Mouse (Mus musculus): ENCODE data around the gene Trank1. TPM values are rescaled to one million over a fixed set of nuclear protein-coding genes. Genes with fewer than 3 reads are reported as not detected.

The Trank1 gene
- total and polyA plus RNA-seq, 3 experiments: 0.04 TPM; not detected in 2

DNA sequence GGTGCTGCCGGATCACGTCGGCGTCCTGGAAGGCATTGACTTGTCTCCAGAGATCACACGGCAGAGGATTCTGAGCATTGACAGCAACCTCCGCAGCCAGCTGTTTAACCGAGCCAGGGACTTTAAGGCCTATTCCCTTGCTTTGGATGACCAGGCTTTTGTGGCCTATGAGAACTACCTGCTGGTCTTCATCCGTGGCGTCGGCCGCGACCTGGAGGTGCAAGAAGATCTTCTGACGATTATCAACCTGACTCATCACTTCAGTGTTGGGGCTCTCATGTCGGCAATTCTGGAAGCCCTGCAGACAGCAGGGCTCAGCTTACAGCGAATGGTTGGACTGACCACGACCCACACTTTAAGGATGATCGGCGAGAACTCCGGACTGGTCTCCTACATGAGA lies 39.2 kb upstream of the Trank1 start:
- WGBS: 3% methylated on average over 19 of the region's 19 CpGs
- H3K36me3 ChIP-seq (ENCODE audit: control insufficient read depth, insufficient read depth, low read length): peaks cover 41% of the 10 kb centered on the region
- peak overlapping the region; percentile 94 for H3K27ac ChIP-seq
- TF ChIP-seq CTCF (IDR thresholded peaks at IDR 0.05): no peak
- TF ChIP-seq EP300 (IDR thresholded peaks at IDR 0.05; ENCODE audit: insufficient read depth, low read depth, low read length): no peak
- no peak for TF ChIP-seq POLR2A (IDR thresholded peaks at IDR 0.05; ENCODE audit: insufficient read depth, low read depth, low read length)
- peak overlapping the region; percentile 94 for H3K9ac ChIP-seq (ENCODE audit: low read depth, low read length)
- H3K4me3 ChIP-seq: peak overlapping the region; percentile 73
- intact Hi-C loops (cut with DNase I): loop anchor here (10.0 kb wide), 1 partner anchor 868 kb away; the partner anchor contains the start of gene Ptpn23
- no peaks in the 10 kb centered on the region for H3K27me3 ChIP-seq (ENCODE audit: control insufficient read depth, insufficient read depth, low read length)
- peaks cover 15% of the 10 kb centered on the region for H3K4me1 ChIP-seq (ENCODE audit: control insufficient read depth, insufficient read depth, low read length)
- H3K79me2 ChIP-seq (replicated peaks; ENCODE audit: control insufficient read depth, insufficient read depth, low read length): peaks cover 5% of the 10 kb centered on the region
- no peak for DNase-seq

DNA sequence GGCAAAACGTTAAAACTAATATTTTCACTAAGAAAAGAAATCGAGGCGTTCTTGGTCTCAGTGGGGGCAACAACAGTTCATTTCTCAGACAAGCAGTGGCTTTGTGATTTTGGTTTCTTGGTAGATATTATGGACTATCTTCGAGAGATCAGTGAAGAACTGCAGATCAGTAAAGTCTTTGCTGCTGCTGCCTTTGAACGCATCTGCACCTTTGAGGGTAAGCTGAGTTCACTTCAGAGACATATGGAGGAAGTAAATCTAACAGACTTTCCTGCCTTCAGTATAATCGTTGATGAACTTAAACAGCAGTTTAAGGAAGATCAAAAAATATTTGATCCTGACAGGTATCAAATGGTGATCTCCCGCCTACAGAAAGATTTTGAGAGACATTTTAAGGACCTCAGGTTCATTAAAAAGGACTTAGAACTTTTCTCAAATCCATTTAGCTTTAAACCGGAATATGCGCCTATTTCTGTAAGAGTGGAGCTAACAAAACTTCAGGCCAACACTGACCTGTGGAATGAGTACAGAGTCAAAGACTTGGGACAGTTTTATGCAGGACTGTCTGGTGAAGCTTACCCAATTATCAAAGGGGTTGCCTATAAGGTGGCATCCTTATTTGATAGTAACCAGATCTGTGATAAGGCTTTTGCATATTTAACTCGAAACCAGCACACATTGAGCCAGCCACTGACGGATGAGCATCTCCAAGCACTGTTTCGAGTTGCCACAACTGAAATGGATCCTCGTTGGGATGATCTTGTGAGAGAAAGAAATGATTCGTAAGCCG lies 38.3 kb upstream of the Trank1 start:
- DNase-seq: no peak
- 46% methylated on average over 15 of the region's 15 CpGs for WGBS
- no peaks in the 10 kb centered on the region for H3K27me3 ChIP-seq (ENCODE audit: control insufficient read depth, insufficient read depth, low read length)
- peak overlapping the region; percentile 73 for H3K4me3 ChIP-seq
- TF ChIP-seq CTCF (IDR thresholded peaks at IDR 0.05) (no peak), POLR2A (IDR thresholded peaks at IDR 0.05; ENCODE audit: insufficient read depth, low read depth, low read length) (no peak), EP300 (IDR thresholded peaks at IDR 0.05; ENCODE audit: insufficient read depth, low read depth, low read length) (no peak)
- H3K4me1 ChIP-seq (ENCODE audit: control insufficient read depth, insufficient read depth, low read length): peaks cover 15% of the 10 kb centered on the region
- intact Hi-C loops (cut with DNase I): loop anchor here (10.0 kb wide), 1 partner anchor 868 kb away; the partner anchor contains the start of gene Ptpn23
- peaks cover 46% of the 10 kb centered on the region for H3K36me3 ChIP-seq (ENCODE audit: control insufficient read depth, insufficient read depth, low read length)
- H3K9ac ChIP-seq (ENCODE audit: low read depth, low read length): peak overlapping the region; percentile 94
- H3K79me2 ChIP-seq (replicated peaks; ENCODE audit: control insufficient read depth, insufficient read depth, low read length): peaks cover 5% of the 10 kb centered on the region
- no peak overlapping the region; the same call in 1 of the 2 replicates for H3K27ac ChIP-seq

- H3K9ac ChIP-seq (ENCODE audit: low read depth, low read length): no peak overlapping the region
- peak overlapping the region; percentile 73 for H3K4me3 ChIP-seq
- DNase-seq: no peak
- peaks cover 52% of the 10 kb centered on the region for H3K36me3 ChIP-seq (ENCODE audit: control insufficient read depth, insufficient read depth, low read length)
- 37% methylated on average over 1 of the region's 1 CpGs for WGBS
- H3K27ac ChIP-seq: no peak overlapping the region
- no peaks in the 10 kb centered on the region for H3K27me3 ChIP-seq (ENCODE audit: control insufficient read depth, insufficient read depth, low read length)
- H3K4me1 ChIP-seq (ENCODE audit: control insufficient read depth, insufficient read depth, low read length): peaks cover 15% of the 10 kb centered on the region
- TF ChIP-seq CTCF (IDR thresholded peaks at IDR 0.05): no peak
- no peak for TF ChIP-seq POLR2A (IDR thresholded peaks at IDR 0.05; ENCODE audit: insufficient read depth, low read depth, low read length)
- TF ChIP-seq EP300 (IDR thresholded peaks at IDR 0.05; ENCODE audit: insufficient read depth, low read depth, low read length): no peak
- peaks cover 5% of the 10 kb centered on the region for H3K79me2 ChIP-seq (replicated peaks; ENCODE audit: control insufficient read depth, insufficient read depth, low read length)
- intact Hi-C loops (cut with DNase I): loop anchor here (10.0 kb wide), 1 partner anchor 869 kb away; the partner anchor contains the start of gene Ptpn23
These were observed 37.6 kb upstream of the Trank1 start for GRCm38 (mm10) chr9:111273958-111274357.

GRCm38 (mm10) chr9:111275156-111275555 lies 36.4 kb upstream of the Trank1 start:
- intact Hi-C loops (cut with DNase I): loop anchor here (10.0 kb wide), 1 partner anchor 870 kb away; the partner anchor contains the start of gene Ptpn23

GRCm38 (mm10) chr9:111285061-111285460 lies 26.5 kb upstream of the Trank1 start:
- Histone ChIP-seq H3K27ac (no peak overlapping the region), H3K4me3 (no peak overlapping the region), H3K27me3 (ENCODE audit: control insufficient read depth, insufficient read depth, low read length) (no peaks in the 10 kb centered on the region), H3K36me3 (ENCODE audit: control insufficient read depth, insufficient read depth, low read length) (no peaks in the 10 kb centered on the region), H3K4me1 (ENCODE audit: control insufficient read depth, insufficient read depth, low read length) (peaks cover 2% of the 10 kb centered on the region), H3K79me2 (replicated peaks; ENCODE audit: control insufficient read depth, insufficient read depth, low read length) (no peaks in the 10 kb centered on the region), H3K9ac (ENCODE audit: low read depth, low read length) (no peak overlapping the region)
- intact Hi-C loops (cut with DNase I): no loop called here
- no peak for DNase-seq
- 75% methylated on average over 3 of the region's 3 CpGs for WGBS
- TF ChIP-seq EP300 (IDR thresholded peaks at IDR 0.05; ENCODE audit: insufficient read depth, low read depth, low read length) (no peak), POLR2A (IDR thresholded peaks at IDR 0.05; ENCODE audit: insufficient read depth, low read depth, low read length) (no peak), CTCF (IDR thresholded peaks at IDR 0.05) (no peak)

More at GRCm38 (mm10) chr9:111275156-111275555, 36.4 kb upstream of the Trank1 start:
- Histone ChIP-seq H3K79me2 (replicated peaks; ENCODE audit: control insufficient read depth, insufficient read depth, low read length) (peaks cover 5% of the 10 kb centered on the region), H3K27me3 (ENCODE audit: control insufficient read depth, insufficient read depth, low read length) (no peaks in the 10 kb centered on the region), H3K9ac (ENCODE audit: low read depth, low read length) (0 out of 2 replicates have a peak overlapping the region, but pooled peaks have one; percentile 6), H3K4me3 (peak overlapping the region; percentile 15), H3K36me3 (ENCODE audit: control insufficient read depth, insufficient read depth, low read length) (peaks cover 52% of the 10 kb centered on the region), H3K27ac (no peak overlapping the region), H3K4me1 (ENCODE audit: control insufficient read depth, insufficient read depth, low read length) (peaks cover 15% of the 10 kb centered on the region)
- DNase-seq: no peak
- WGBS: 13% methylated on average over 1 of the region's 1 CpGs
- TF ChIP-seq CTCF (IDR thresholded peaks at IDR 0.05): no peak
- no peak for TF ChIP-seq POLR2A (IDR thresholded peaks at IDR 0.05; ENCODE audit: insufficient read depth, low read depth, low read length)
- no peak for TF ChIP-seq EP300 (IDR thresholded peaks at IDR 0.05; ENCODE audit: insufficient read depth, low read depth, low read length)

DNA sequence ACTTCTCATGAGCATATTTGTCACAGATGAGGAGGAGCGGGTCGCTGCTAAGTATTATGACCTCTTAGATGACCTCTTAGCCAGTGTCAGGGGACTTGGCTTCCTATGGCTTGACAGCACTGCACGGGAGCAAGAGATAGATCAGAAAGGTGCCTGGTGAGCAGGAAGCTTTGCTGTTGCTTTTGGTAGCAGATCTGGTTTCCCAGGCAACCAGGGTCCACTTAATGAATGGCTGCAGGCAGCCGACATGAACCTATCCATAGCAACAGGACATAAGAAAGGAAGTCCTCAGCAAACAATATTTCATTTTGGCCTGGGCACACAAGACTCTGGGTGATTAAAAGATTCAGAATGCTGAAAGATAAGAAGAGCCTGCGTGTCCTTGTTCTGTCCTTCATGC lies 25.9 kb upstream of the Trank1 start:
- H3K4me1 ChIP-seq (ENCODE audit: control insufficient read depth, insufficient read depth, low read length): peaks cover 2% of the 10 kb centered on the region
- no peak overlapping the region for H3K27ac ChIP-seq
- H3K4me3 ChIP-seq: no peak overlapping the region
- H3K36me3 ChIP-seq (ENCODE audit: control insufficient read depth, insufficient read depth, low read length): no peaks in the 10 kb centered on the region
- TF ChIP-seq EP300 (IDR thresholded peaks at IDR 0.05; ENCODE audit: insufficient read depth, low read depth, low read length) (no peak), CTCF (IDR thresholded peaks at IDR 0.05) (no peak), POLR2A (IDR thresholded peaks at IDR 0.05; ENCODE audit: insufficient read depth, low read depth, low read length) (no peak)
- DNase-seq: no peak
- H3K27me3 ChIP-seq (ENCODE audit: control insufficient read depth, insufficient read depth, low read length): no peaks in the 10 kb centered on the region
- no peaks in the 10 kb centered on the region for H3K79me2 ChIP-seq (replicated peaks; ENCODE audit: control insufficient read depth, insufficient read depth, low read length)
- intact Hi-C loops (cut with DNase I): no loop called here
- 19% methylated on average over 5 of the region's 5 CpGs for WGBS
- H3K9ac ChIP-seq (ENCODE audit: low read depth, low read length): no peak overlapping the region

All from heart, adult 2 months (tissue).